Mouse (Mus musculus) left cerebral cortex, adult 2 months (tissue): Measurements from ENCODE around the gene Nbea. TPM values are rescaled to one million over a fixed set of nuclear protein-coding genes. Genes with fewer than 3 reads are reported as not detected.

Source experiments
- DNase-seq, 2 experiments: peaks; one replicate each; pipeline ENCODE4 v3.0.0; 2021 to 2022; ENCODE audit warnings: low spot score in 2 of 2, mixed read lengths in 1 of 2; ENCODE audit errors: extremely low spot score in 1 of 2
- H3K27ac ChIP-seq: fragments of 200-600 bp; 2 replicates; pipeline ENCODE4 v1.8.1; 2022
- H3K4me3 ChIP-seq: fragments of 200-600 bp; 2 replicates; pipeline ENCODE4 v1.8.1; 2022
- CTCF ChIP-seq: fragments of 200-600 bp; IDR thresholded peaks from 2 replicates; pipeline ENCODE4 v1.8.1; 2022; ENCODE audit warnings: antibody characterized with exemption, mild to moderate bottlenecking, moderate library complexity
- intact Hi-C: fragments of 180-260 bp; cut with DNase I; formaldehyde crosslinking; loops from one replicate; pipeline ENCODE4 v1.15.1; 2025
- total RNA-seq, 2 experiments: library from RNA; stranded (reverse); gene quantifications; 2 replicates each; pipeline ENCODE4 v1.2.3; 2021

Nbea gene
- total RNA-seq, 2 experiments from 2014 or later, result 171 to 176 TPM

DNA sequence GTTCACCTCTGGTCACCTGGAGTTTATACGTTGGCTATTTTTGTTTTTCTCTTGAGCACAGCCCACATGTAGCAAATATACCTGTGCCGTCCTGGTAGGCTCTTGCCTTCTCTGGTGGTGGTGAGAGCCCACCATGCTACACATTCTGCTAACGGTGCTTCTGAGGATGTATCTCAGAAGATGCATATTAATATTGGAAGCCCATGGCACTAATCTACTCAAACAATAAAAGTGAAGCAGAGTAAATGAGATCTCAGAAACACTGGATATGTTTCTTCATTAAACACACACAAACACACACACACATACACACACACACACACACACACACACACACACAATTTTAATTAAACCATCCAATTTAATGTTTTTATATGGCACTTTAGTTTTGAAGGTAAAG, 469.6 kb downstream of the Nbea start:
- Histone ChIP-seq H3K27ac (no peak overlapping the region), H3K4me3 (no peak overlapping the region)
- no peak for TF ChIP-seq CTCF
- no peak for DNase-seq
- intact Hi-C loops, result no loop called here

DNA sequence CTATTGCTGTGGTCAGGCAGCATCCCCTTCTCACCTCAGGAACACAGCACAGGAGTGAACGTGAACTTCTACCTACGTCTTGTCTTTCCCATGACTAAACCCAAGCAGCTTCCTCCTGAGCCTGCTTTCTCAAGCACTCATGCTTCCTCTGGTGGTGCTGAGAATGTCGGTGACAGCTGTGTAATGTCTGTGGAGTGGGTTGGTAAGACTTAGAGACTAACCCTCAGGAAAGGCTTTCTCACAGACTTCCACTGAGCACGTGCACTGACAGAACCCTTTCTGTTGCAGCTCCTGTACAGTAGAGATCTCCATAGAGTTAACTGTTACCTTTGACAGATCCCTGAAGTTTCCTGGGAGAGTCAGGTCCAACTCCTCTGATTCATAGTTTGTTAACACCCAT, 473.2 kb downstream of the Nbea start:
- DNase-seq, result peak; percentile 4 to 6
- no peak overlapping the region for H3K27ac ChIP-seq
- intact Hi-C loops, result no loop called here
- no peak overlapping the region for H3K4me3 ChIP-seq
- no peak for TF ChIP-seq CTCF

DNA sequence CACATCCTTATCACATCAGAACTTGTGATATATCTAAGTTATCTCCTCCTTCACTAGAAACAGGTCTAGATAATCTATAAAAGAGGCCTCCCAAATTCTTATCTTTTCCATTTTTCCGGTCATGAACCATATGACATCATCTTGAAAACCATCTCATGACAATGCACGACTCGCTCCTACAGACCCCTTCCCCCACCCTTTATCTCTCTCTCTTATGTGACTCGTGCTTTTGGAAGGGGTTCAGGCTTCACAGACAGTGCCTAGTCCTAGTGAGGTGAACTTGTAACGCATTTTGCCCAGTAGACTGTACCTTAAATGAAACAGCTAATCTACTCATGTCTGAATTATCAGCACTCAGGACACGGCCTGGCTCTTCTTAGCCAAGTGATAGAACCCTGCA, 481.9 kb downstream of the Nbea start:
- H3K27ac ChIP-seq, result no peak overlapping the region
- intact Hi-C loops, result no loop called here
- H3K4me3 ChIP-seq, result no peak overlapping the region
- peak in 1 of 2 experiments; percentile 4 for DNase-seq
- TF ChIP-seq CTCF, result no peak

DNA sequence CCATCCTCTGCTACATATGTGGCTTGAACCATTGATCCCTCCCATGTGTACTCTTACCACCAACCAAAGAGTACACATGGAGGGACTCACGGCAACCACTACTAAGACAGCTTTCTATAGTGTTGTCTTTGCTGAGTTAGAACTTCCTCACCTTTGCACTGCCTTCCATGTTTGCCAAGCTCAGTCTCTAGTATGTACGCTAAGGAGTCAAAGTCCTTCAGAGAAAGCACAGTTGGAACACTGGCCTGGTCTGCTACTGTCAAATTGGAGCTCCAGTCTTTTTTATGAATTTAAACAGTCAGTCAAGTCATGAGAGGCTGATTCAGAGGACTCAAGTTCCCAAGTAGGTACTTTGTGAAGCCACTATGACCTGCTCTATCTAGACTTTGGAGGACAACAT, 486.3 kb downstream of the Nbea start:
- no peak for DNase-seq
- Histone ChIP-seq H3K4me3 (no peak overlapping the region), H3K27ac (no peak overlapping the region)
- TF ChIP-seq CTCF, result no peak
- intact Hi-C loops, result no loop called here

DNA sequence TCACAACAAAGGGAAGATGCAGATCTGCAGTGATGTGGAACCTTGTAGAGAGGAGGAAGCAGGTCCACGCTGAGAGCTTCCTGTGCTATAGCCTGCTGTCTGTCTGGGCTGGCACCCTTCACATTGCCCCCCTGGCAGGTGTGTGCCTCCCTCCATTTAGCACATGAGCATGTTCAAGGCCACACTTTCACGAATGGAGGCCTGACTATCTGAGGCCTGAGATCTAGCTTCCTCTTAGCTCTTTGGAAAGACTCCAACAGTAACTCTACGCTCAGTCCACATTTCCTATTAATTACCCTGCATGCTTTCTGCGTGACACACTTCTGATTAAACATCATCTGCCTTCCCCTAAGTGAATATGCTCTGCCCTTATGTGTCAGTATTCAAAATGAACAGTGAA, 490.4 kb downstream of the Nbea start:
- DNase-seq, result no peak
- no peak overlapping the region for H3K4me3 ChIP-seq
- no peak overlapping the region for H3K27ac ChIP-seq
- no peak for TF ChIP-seq CTCF
- intact Hi-C loops, result no loop called here

DNA sequence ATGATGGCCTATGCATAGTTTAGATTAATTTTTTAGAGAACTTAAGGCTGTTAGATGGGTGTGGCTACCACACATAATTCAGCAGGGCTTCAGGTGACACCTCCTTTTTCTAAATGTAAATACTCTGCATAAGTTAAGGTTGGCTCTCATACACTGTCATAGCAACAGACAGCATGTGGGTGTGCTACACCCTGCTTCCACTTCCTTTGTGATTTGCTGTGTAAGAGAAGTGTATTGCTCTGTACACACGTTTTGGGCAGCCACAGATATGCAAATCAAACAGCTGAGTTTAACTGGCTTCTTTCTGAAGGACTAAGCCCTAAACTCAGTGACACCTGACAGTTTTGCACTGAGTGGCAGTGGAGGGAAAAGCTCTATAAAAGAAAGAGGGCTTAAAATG, 495.4 kb downstream of the Nbea start:
- no peak overlapping the region for H3K4me3 ChIP-seq
- no peak overlapping the region for H3K27ac ChIP-seq
- no peak for TF ChIP-seq CTCF
- intact Hi-C loops, result no loop called here
- no peak for DNase-seq

DNA sequence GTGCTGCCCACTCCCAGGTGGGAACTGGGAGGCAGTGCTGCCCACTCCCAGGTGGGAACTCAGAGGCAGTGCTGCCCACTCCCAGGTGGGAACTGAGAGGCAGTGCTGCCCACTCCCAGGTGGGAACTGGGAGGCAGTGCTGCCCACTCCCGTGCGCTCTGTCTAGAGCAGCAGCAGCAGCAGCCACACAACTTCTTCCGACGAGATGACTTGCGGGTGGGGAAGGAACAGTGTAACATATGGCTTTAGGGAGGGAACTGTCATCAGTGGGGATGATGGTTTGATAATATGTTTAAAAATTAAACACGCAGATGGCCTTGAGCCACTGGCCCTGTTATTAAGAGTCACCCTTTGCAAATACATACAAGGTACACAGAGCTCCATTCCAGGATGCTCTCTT, 496.5 kb downstream of the Nbea start:
- no peak for TF ChIP-seq CTCF
- H3K27ac ChIP-seq, result no peak overlapping the region
- intact Hi-C loops, result no loop called here
- no peak overlapping the region for H3K4me3 ChIP-seq
- DNase-seq, result no peak

DNA sequence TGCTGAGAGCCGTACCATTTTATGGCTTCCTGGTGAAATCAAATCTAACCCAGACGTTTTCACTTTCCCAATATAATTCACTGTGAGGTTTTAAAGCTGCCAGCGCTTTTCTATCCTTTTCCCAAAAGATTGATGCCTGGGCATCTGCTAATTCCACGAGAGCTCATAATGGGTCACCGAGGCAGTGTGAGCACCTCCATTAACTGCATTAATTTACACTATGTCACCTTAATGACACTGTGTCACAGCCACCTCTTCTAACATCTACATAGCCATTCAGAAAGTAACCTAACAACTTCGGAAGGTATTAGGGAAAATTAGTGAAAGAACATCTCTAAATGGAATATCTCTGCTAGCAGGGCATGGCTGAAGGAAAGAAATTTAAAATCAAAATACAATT, 497.9 kb downstream of the Nbea start:
- H3K4me3 ChIP-seq, result no peak overlapping the region
- no peak for DNase-seq
- intact Hi-C loops, result no loop called here
- no peak for TF ChIP-seq CTCF
- H3K27ac ChIP-seq, result peak overlapping the region; percentile 24; the same call in 1 of the 2 replicates

DNA sequence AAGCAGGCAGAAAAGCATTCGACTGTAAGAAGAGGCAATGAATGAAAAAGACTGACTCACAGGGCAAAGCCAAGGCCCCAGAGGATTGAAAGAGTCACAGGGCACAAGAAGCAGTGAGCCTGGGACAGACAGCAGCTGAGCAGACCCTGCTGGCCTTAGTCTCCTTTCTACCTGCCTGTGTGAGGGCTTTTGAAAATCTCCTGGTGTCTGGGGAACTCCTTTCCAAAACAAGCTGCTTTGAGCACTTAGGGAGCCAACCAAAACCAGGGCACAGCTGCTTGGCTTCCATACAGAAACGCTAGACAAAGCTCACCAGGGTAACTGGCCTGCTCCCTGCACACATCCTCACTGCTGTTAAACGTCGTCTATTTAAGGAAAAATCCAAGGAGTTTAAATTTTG, 498.6 kb downstream of the Nbea start:
- TF ChIP-seq CTCF, result no peak

DNA sequence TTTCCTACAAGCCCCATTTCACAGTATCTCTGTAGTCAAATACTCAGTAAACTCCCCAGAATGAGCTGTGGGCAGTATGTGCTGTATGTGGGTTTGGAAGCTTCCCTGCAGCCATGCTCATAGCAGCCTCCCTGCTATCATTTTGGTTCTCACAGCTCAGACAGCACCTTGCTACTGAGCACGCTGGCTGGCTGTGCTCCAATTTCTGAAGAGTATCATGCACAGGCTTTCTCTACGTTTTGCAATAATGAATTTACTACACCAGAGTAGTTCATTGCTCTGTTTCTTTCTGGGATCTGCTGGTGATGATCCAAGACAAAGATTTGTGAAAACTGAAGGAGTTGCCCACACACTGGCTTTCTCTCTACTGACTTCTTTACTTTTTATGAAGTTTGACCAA, 505.8 kb downstream of the Nbea start:
- no peak for TF ChIP-seq CTCF
- intact Hi-C loops, result no loop called here
- no peak overlapping the region for H3K4me3 ChIP-seq
- H3K27ac ChIP-seq, result no peak overlapping the region
- no peak for DNase-seq

More for the DNA sequence above, 498.6 kb downstream of the Nbea start:
- Histone ChIP-seq H3K4me3 (no peak overlapping the region), H3K27ac (peak overlapping the region; percentile 48; the same call in 1 of the 2 replicates)
- no peak for DNase-seq
- intact Hi-C loops, result no loop called here

DNA sequence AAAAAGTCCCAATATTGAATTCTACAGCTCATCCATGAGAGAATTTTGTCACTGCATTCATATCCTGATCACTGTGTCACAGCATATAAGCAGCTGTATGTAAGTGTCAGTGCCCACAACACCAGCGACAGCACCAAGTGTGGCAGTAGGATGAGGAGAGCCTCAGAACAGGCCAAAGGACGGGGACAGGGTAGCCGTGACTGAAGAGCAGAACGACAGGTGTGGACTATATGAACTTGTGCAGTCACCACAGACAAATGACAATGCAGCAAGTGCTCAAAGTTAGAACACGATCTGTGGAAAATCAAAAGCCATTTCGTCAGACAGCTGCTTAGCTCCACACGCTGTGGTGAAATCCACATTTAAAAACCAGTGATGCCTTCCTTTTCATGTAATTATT, 509.3 kb downstream of the Nbea start:
- no peak for DNase-seq
- intact Hi-C loops, result no loop called here
- no peak overlapping the region for H3K27ac ChIP-seq
- no peak overlapping the region for H3K4me3 ChIP-seq
- TF ChIP-seq CTCF, result no peak

DNA sequence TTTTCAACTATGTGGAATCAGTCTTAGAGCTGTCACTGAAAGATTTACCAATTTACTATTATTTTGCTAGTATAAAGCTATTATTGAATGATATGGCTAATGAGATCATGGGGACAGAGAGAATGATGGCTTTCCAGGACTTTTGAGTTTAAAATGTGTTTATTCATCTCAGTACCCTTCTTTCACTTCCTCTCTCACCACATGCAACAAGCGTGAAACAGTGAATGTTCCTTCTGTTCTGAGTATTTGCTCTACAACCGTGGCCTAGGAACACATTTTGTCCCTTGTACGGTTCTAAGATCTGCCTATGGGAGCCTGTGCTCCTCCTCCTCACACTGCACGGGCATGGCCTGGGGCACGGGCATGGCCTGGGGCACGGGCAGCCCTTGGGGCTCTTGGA, 516.5 kb downstream of the Nbea start:
- intact Hi-C loops, result loop anchor here (5.0 kb wide), 1 partner anchor 95 kb away; no protein-coding TSS in a partner anchor

DNA sequence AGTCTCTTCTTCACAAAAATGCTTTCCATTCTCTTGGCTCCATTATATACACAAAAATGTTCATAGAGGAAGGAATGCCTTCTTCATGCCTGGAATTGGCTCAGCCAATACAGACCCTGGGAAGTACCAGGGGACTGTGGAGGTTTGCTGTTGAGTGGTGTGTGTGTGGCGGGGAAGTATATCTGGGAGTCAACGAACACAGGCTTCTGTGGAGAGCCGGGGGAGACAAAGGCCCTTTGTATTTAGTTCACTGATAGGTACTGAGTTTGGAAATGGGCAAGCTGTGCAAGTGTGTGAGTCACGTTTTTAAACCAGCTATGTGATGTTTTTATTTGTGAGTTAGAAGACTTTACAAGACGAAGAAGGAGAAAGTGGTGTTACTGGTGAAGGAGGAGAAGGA, 517.6 kb downstream of the Nbea start:
- DNase-seq, result no peak
- Histone ChIP-seq H3K4me3 (no peak overlapping the region), H3K27ac (no peak overlapping the region)
- no peak for TF ChIP-seq CTCF
- intact Hi-C loops, result loop anchor here (5.0 kb wide), 1 partner anchor 94 kb away; no protein-coding TSS in a partner anchor

More for the DNA sequence above, 516.5 kb downstream of the Nbea start:
- no peak for DNase-seq
- Histone ChIP-seq H3K27ac (no peak overlapping the region), H3K4me3 (no peak overlapping the region)
- TF ChIP-seq CTCF, result no peak
